Mouse (Mus musculus) left cerebral cortex, adult 9 months (tissue): ENCODE data around the gene Fgfr2.

ENCODE experiments used
- DNase-seq, 2 experiments: peaks; one replicate each; pipeline ENCODE4 v3.0.0; 2022; ENCODE audit warnings: low spot score in 2 of 2

Gene Fgfr2

GRCm38 (mm10) chr7:132416866-132417265, 706.3 kb downstream of the Fgfr2 start:
- DNase-seq, result no peak

GRCm38 (mm10) chr7:132415866-132416265, 707.3 kb downstream of the Fgfr2 start:
- DNase-seq, result no peak

- no peak for DNase-seq
Observed at GRCm38 (mm10) chr7:132412520-132412919, 710.6 kb downstream of the Fgfr2 start.

DNA sequence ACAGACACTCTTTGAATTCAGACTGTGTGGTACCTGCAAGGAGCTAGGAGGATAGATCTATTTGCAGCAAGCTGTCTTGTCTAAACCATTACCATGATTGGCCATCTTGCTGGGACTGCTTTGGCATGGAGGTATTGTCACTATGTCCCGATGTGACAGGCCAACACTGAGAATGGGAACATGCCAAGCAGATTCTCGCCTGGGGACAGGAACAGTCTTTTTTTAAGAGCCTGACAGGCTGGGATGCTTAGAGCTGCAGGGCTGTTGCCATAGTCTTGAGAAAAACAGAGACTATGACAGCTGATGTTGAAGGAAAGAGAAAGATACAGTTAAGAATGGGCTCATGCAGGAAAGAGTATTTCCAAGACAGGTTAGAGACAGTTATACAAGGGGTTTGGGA, 711.4 kb downstream of the Fgfr2 start:
- DNase-seq, result no peak

GRCm38 (mm10) chr7:132410958-132411357, 712.2 kb downstream of the Fgfr2 start:
- no peak for DNase-seq

- DNase-seq, result peak; percentile 33 to 39
Observed at GRCm38 (mm10) chr7:132409890-132410289, 713.3 kb downstream of the Fgfr2 start.

DNA sequence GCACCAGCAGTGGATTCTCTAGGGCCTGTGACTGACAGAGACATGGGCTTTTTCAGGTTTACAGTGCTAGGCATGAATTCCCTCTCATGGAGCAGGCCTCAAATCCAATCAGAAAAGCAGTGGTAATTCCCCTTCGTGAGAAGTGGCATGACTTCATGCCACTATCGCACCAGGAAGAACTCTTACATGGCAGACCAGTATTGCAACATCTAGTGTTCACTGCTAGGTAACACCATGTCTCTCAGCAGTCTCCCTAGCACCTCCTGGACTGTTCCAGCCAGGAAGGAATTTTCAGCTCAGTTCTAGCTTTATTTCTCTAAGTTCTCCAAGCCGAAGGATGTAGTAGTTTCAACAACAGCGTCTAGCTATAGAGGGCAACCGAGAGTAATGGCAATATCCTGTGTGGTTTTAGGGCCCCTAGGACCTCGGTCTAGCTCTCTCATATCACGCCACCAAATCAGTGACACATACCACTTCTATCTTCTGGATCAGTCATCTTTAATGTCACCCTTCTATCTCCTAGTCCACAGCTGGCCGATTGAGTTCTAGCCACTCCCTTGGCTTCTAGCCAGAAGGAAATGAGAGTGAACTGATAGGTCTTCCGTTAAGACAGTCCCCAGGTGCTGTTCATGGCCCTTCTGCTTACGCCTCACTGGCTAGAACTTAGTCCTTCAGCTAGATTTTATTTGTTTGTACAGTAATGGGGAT, 720.6 kb downstream of the Fgfr2 start:
- DNase-seq, result no peak

DNA sequence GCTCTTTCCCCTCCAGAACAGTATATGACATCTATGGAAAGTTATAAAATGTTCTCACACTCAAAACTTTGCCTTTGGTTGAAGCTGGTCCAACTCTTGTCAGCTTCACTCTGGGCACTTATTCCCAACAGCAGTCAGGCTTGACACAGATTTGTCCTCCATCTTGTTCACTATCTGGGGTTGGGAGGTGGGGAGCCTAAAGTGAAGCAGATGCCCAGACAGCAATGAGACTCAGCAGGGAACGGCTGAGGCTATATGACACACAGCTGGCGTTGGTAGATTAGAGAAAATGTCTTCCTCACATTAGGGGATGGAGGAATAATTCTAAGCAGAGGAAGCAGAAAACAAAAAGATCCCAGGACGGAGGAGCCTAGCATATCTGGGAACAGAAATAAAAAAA, 724.7 kb downstream of the Fgfr2 start:
- DNase-seq, result no peak

GRCm38 (mm10) chr7:132396661-132397322, 726.4 kb downstream of the Fgfr2 start:
- DNase-seq, result no peak

- no peak for DNase-seq
Observed at GRCm38 (mm10) chr7:132393582-132394175, 729.5 kb downstream of the Fgfr2 start.

- DNase-seq, result no peak
Observed at GRCm38 (mm10) chr7:132393014-132393406, 730.1 kb downstream of the Fgfr2 start.

DNA sequence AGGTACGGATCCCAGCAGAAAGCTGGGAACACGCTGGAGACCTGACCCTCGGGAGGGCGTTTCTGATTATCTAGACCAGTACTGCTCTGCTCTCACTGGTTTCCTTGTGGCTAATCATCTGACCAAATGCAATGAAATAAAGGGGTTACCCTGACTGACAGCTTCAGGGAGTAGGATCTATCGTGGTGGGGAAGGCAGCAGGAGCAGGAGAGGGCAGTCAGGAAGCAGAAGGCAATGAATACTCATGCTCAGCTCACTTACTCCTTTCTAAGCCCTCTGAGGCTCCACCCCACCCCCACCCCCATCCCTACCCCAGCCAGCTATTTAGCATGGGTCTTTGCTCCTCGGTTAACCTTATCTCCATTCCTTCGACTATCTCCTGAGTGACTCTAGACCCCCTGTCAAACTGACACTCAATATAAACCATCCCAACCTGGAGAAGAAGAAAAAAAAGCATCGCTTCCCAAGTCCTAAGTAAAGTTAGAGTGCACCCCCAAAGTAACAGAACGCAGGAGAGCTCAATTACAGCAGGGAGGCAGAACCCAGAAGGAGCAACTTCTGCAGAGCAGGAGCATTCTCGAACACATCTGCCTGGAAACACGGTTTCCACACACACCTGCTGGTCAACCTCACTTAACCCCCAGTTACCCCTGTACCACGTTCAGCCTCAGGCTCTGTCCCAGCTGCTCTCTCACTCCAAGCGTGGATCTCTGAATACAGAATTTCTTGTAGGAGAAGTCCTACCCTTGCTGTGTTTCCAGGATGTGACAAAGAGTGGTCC, 730.7 kb downstream of the Fgfr2 start:
- no peak for DNase-seq

- DNase-seq, result no peak
Observed at GRCm38 (mm10) chr7:132389473-132389872, 733.7 kb downstream of the Fgfr2 start.

DNA sequence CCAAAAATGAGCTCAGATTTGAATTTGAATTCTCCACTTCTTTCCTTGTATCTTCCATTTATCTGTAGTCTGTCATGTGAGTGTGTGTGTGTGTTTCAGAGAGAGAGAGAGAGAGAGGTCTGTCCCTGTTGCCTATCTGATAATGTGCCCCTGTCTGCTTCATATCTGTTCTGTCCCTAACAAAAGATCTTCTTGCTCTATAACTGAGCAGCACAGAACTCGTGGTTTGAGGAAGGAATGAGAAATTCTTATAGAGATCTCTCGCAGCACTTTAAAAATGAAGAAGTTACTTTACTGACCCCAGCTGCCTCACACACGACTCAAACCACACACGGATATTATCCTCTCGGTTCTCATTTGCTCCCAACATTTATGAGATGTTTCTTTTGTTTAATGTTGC, 735.6 kb downstream of the Fgfr2 start:
- DNase-seq, result no peak

DNA sequence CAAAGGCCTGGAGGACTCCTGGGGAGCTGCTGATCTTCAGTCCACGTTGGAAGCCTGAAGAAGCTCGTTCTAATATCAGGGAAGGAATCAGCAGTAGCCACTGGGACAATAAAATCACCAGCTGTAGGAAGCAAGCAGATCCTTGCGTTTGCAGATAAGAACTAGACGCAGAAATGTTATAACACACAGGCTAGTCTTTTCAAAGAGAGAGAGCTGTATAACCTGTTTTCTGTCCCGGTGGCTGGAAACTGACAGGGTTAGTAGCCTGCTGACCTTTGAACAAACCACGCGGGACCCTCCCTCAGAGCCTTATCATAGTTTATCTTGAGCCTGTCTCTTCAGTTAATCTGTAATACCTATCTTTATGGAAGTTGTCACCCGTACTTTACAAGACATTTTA, 736.8 kb downstream of the Fgfr2 start:
- DNase-seq, result no peak

DNA sequence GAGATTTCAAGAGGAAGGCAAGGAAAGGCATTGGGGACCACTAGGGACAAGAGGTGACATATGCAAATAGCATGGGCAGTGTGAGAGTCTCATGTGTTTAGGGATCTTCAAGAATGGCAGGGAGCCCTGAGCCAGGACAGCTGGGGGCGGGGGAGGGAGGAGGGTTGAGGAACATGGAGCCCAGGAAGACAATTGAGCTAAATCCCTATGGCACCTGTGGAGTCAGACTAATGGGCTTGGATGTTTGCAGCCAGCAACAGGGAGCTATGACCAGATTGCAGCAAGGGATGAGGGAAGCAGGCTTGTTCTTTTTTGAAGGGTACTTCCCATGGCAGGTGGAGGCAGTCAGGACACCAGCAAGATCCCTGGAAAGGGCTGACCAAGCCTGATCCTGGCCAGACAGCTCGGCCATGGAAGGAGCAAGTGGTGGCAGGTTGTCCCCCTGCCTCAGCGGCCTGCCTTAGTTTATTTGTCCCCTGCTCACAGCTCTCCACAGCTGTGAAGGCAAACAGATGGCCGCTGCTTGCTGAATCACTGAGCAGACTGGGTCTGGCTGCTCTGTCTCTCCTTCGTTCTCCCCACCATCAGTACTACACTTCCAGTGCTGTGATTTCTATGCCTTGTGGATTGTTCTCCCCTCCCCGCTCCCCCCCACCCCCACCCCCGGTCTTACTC, 737.6 kb downstream of the Fgfr2 start:
- no peak for DNase-seq

DNA sequence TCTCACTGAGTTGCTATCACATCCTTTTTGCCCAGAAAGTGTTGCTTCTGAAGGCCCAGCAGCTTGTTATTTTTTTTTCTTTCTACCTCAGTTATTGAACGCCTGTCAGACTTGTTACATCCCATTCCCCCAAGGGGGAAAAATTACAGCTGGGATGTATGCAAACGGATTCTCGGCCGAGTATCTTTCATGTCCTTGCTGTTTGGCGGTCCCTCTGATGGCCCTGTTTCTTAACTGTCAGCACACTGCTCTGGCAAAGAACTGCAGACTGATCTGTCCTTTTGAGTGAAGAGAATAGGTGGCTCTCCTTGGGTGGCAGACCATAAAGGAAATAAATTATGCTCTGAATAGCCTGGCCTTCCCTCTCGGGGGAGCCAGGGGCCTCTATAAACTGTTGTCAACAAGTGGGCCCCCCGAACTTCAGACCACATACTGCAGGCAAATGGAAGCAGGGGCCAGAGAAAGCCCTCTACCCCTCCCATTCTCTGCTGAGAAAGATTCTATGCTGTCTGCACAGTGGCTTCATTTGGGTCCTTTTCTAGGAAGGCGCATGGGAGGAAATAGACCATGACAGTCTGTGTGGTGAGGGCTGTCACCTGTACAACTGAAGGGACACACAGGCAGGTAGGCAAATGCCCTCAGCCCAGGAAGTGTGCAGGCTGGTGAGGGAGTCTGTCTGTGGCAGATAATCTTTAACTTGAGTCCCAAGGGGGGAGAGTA, 738.3 kb downstream of the Fgfr2 start:
- DNase-seq, result no peak

DNA sequence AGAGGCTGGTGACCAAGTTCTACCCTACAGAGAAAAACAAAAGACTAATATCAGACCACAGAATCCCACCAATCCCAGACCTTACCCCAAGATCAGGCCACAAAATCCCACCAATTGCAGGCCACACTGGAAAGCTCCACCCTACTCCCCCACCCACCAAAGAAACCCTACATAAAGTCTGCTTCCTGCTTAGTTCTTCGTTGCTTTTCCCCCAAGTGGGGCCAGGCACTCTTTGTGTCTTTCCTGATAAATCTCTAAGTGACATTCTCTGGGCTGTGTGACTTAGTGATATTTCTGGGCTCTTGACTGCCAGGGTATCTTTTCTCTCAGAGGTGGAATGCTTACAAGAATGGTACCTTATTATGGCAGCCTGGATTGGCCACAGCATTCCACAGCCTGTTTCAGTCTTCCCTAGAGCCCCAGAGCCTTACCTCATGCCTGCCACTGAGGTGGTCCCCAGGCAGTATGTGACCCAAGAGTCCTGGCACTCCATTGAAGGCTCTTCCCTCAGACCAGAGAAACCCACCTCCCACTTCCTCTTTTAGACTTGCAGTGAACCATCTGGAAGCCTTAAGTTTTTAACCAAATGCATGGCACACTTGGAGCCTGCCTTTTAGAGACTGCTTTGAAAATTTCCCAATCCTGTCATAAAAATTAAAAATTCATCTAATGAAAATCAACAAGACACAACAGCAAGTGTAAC, 742.4 kb downstream of the Fgfr2 start:
- DNase-seq, result no peak

- DNase-seq, result no peak
Observed at GRCm38 (mm10) chr7:132377913-132378312, 745.2 kb downstream of the Fgfr2 start.

DNA sequence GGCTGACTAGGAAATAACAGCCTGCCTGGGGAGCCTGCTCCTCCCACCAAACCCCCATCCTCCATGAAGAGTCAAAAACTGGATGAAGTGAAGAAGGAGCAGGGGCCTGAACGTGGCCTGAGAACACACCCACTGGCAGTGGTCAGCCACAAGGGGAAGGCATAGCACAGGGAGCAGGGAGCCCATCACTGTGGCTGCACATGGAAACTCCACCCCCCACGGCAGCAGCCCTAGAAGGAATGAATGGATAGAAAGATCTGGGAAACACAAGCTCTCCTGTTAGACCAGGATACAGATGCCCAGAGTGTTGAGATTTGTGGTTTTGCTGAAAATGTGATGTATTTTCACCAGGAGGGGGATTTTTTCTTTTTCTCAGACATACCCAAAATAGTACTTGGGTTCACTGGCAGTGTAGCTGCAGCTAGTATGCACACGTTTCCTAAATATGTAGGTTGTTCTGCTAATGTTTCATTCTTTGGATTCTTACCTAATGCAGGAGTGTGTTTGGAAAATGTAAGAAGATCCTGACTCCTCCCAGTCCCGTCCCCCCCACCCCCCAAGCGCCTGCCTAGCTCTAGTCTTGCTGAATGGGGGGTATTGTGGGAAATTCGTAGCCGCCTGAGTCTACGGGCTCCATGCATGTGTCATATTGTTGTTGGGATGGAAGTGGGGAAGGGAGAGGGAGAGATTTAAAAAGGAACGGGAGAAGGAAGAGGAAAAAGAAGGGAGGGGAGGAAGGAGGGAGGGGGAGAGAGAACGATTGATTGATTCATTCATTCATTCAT, 749.4 kb downstream of the Fgfr2 start:
- DNase-seq, result no peak
